Mouse (Mus musculus) cerebellum, adult 2 months (tissue): ENCODE data around the gene Lepr. TPM values are rescaled to one million over a fixed set of nuclear protein-coding genes. Genes with fewer than 3 reads are reported as not detected.

Source experiments
- DNase-seq, 2 experiments: peaks; one replicate each; pipeline ENCODE4 v3.0.0; 2021
- H3K27ac ChIP-seq: fragments of 200-500 bp; 2 replicates; pipeline ENCODE4 v1.5.1; 2012; ENCODE audit warnings: low read length, control low read depth, inconsistent platforms; ENCODE audit not compliant: insufficient read depth
- H3K27me3 ChIP-seq: fragments of 200-500 bp; 2 replicates; pipeline ENCODE4 v1.6.1; 2012; ENCODE audit warnings: inconsistent platforms, mild to moderate bottlenecking, low read length, moderate library complexity; ENCODE audit not compliant: control insufficient read depth, insufficient read depth
- H3K4me1 ChIP-seq: fragments of 200-500 bp; 2 replicates; pipeline ENCODE4 v1.6.1; 2011; ENCODE audit warnings: low read length; ENCODE audit not compliant: control insufficient read depth, insufficient read depth
- H3K4me3 ChIP-seq: fragments of 200-500 bp; replicated peaks from 2 replicates; pipeline ENCODE3; 2011; ENCODE audit warnings: mild to moderate bottlenecking, low read depth, low read length, control low read depth; ENCODE audit not compliant: insufficient read depth
- CTCF ChIP-seq: fragments of 200-500 bp; IDR thresholded peaks from 2 replicates; pipeline ENCODE4 v1.5.1; 2011; ENCODE audit warnings: low read depth, mild to moderate bottlenecking, control low read depth, low read length, moderate library complexity, borderline replicate concordance; ENCODE audit not compliant: insufficient read depth
- POLR2A ChIP-seq: fragments of 200-500 bp; IDR thresholded peaks from 2 replicates; pipeline ENCODE4 v1.6.1; 2011; ENCODE audit warnings: low read length, control low read depth, borderline replicate concordance; ENCODE audit not compliant: insufficient read depth
- WGBS: fragments of 180-500 bp; shearing (Covaris S2); methylation state at CpG from one replicate; pipeline ENCODE4 v1.1.7; 2018; 5-methylcytosine and 5-hydroxymethylcytosine counted together
- polyA plus RNA-seq: library from polyadenylated mRNA; depleted of rRNA; stranded (reverse); fragments of >200 nt; gene quantifications from 2 replicates; pipeline ENCODE4 v1.2.3, GENCODE M21; 2012

Lepr gene
- polyA plus RNA-seq, 1 experiment: 0.79 TPM

- Histone ChIP-seq H3K27me3 (no peaks in the 10 kb centered on the region), H3K4me1 (no peaks in the 10 kb centered on the region), H3K4me3 (no peak overlapping the region), H3K27ac (no peak overlapping the region)
- no peak for TF ChIP-seq POLR2A
- TF ChIP-seq CTCF: no peak
- no peak for DNase-seq
- WGBS: 84% methylated on average over 13 of the region's 13 CpGs
These were observed 30.9 kb upstream of the Lepr start for GRCm38 (mm10) chr4:101686227-101686810.

GRCm38 (mm10) chr4:101689241-101689640 is 28.0 kb upstream of the Lepr start:
- WGBS: 96% methylated on average over 4 of the region's 4 CpGs
- H3K4me3 ChIP-seq: no peak overlapping the region
- H3K4me1 ChIP-seq: no peaks in the 10 kb centered on the region
- no peak for DNase-seq
- TF ChIP-seq CTCF (no peak), POLR2A (no peak)
- no peak overlapping the region for H3K27ac ChIP-seq
- H3K27me3 ChIP-seq: no peaks in the 10 kb centered on the region

GRCm38 (mm10) chr4:101689645-101690044 is 27.6 kb upstream of the Lepr start:
- H3K4me3 ChIP-seq: no peak overlapping the region
- WGBS: 80% methylated on average over 5 of the region's 5 CpGs
- TF ChIP-seq POLR2A (no peak), CTCF (no peak)
- DNase-seq: no peak
- H3K27me3 ChIP-seq: no peaks in the 10 kb centered on the region
- H3K27ac ChIP-seq: no peak overlapping the region
- H3K4me1 ChIP-seq: no peaks in the 10 kb centered on the region

- H3K4me3 ChIP-seq: no peak overlapping the region
- no peak overlapping the region for H3K27ac ChIP-seq
- 13% methylated on average over 4 of the region's 4 CpGs for WGBS
- no peaks in the 10 kb centered on the region for H3K27me3 ChIP-seq
- DNase-seq: no peak
- no peaks in the 10 kb centered on the region for H3K4me1 ChIP-seq
- TF ChIP-seq POLR2A (no peak), CTCF (no peak)
These were observed 24.3 kb upstream of the Lepr start for GRCm38 (mm10) chr4:101692892-101693291.

GRCm38 (mm10) chr4:101694529-101694928 is 22.7 kb upstream of the Lepr start:
- no peak overlapping the region for H3K4me3 ChIP-seq
- no peak for DNase-seq
- TF ChIP-seq CTCF (no peak), POLR2A (no peak)
- no peak overlapping the region for H3K27ac ChIP-seq
- WGBS: 74% methylated on average over 6 of the region's 6 CpGs
- H3K27me3 ChIP-seq: no peaks in the 10 kb centered on the region
- no peaks in the 10 kb centered on the region for H3K4me1 ChIP-seq

- H3K27ac ChIP-seq: no peak overlapping the region
- no peak overlapping the region for H3K4me3 ChIP-seq
- no peak for TF ChIP-seq POLR2A
- no peak for DNase-seq
- no peaks in the 10 kb centered on the region for H3K4me1 ChIP-seq
- WGBS: 72% methylated on average over 3 of the region's 3 CpGs
- no peaks in the 10 kb centered on the region for H3K27me3 ChIP-seq
These were observed 20.0 kb upstream of the Lepr start for GRCm38 (mm10) chr4:101697236-101697635.

GRCm38 (mm10) chr4:101699423-101699822 is 17.8 kb upstream of the Lepr start:
- no peaks in the 10 kb centered on the region for H3K27me3 ChIP-seq
- no peak overlapping the region for H3K4me3 ChIP-seq
- H3K27ac ChIP-seq: no peak overlapping the region
- TF ChIP-seq CTCF: no peak
- TF ChIP-seq POLR2A: no peak
- DNase-seq: no peak
- WGBS: 5% methylated on average over 1 of the region's 1 CpGs
- H3K4me1 ChIP-seq: no peaks in the 10 kb centered on the region

- DNase-seq: no peak
- Histone ChIP-seq H3K27me3 (no peaks in the 10 kb centered on the region), H3K4me3 (no peak overlapping the region), H3K4me1 (no peaks in the 10 kb centered on the region), H3K27ac (no peak overlapping the region)
- TF ChIP-seq CTCF (no peak), POLR2A (no peak)
- WGBS: 92% methylated on average over 14 of the region's 14 CpGs
These were observed 16.1 kb upstream of the Lepr start for GRCm38 (mm10) chr4:101700892-101701640.
